Mouse (Mus musculus): Measurements from ENCODE around the gene Ndufc1. TPM values are rescaled to one million over a fixed set of nuclear protein-coding genes. Genes with fewer than 3 reads are reported as not detected.
"Not testable (repeated sequence)": the region's sequence is repeated elsewhere in the genome, so short reads cannot be mapped to it uniquely, and the experiment has no call there.

The Ndufc1 gene
- 100 to 1,000 TPM; 425 to 852 (median 611) TPM for total RNA-seq (2022)

DNA sequence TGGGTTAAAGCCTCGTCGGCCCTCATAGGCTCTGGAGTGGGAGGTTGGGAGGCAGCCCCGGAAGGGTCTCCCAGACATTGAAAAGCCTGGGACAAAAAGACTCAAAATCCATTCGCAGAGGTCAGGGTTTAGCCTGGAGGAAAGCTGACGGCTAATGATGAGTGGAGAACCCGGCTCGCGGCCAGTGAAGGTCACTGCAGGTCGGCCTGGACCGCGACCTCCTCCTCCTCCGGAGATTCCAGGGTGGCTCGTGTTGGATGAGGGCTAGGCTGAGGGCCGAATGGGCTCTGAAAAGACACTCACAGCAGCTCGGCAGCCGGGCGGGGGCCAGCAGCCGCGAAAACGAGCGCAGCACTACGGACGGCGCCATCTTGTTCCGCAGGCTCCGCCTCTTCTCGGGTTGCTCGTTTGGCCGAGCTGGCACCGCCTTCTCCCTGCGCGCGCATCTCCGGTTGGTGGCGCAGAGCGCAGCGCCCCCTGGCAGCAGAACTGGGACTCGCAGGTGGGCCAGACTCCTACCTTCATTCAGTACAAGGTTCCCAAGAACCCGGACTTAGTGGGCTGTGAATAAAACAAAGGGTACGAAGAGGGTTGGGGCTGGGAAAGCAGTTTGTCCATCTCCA is at the start of gene Ndufc1:
Gene Ndufc1 (minus strand): TSS at position 428 of the 623 bp plus-strand sequence.
- peak; percentile 92 for DNase-seq

GRCm38 (mm10) chr3:51434871-51435595 is 26.2 kb upstream of the Ndufc1 start:
- no peak for DNase-seq

DNA sequence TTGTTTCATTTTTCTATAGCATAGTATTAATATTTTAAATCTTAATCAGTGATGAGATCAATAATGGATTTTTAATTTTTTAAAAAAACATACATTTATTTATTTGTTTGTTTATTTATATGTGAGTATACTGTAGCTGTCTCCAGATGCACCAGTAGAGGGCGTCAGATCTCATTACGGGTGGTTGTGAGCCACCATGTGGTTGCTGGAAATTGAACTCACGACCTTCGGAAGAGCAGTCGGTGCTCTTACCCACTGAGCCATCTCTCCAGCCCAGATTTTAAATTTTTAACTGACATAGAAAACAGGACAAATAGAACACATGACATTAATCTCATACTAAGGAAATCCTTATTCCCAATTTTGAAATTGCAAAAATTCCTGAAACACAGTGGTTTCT is 25.6 kb upstream of the Ndufc1 start:
- DNase-seq, result not testable (repeated sequence)

DNA sequence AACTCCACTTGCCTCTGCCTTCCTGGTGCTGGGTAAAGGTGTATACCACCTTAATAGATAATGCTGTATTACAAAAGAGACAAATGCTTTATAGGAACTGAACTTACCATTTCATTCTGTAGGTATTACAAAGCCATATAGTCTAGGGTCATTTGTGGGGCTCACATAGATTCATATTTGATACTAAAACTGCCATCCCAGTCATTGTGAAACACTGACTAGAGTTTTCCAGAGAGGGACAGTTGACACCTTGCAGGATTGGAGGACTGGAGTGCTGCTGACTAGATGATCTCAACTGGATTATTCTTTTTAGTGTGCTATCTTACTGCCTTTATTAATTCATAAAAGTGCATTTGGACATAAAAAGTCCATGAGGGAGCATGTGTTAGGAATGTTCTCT is 16.6 kb upstream of the Ndufc1 start:
- no peak for DNase-seq

- no peak for DNase-seq
Measured at GRCm38 (mm10) chr3:51421921-51422320, 13.1 kb upstream of the Ndufc1 start.

DNA sequence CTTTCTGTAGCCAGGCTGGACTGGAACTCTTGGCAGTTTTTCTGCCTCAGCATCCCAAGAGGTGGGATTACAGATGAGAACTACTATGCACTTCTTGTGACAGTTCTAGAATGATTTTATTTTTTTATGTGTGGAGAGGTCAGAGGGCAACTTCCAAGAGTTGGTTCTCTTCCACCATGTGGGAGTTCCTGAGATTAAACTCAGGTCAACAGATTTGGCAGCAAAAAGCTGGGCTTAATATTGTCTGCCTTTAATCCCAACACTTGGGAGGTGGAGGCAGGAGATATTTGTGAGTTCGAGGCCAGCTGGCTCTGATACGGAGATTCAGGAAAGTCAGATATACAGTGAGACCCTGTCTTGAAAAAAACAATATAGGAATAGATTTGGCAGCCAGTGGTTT is 9.2 kb upstream of the Ndufc1 start:
- no peak for DNase-seq

DNA sequence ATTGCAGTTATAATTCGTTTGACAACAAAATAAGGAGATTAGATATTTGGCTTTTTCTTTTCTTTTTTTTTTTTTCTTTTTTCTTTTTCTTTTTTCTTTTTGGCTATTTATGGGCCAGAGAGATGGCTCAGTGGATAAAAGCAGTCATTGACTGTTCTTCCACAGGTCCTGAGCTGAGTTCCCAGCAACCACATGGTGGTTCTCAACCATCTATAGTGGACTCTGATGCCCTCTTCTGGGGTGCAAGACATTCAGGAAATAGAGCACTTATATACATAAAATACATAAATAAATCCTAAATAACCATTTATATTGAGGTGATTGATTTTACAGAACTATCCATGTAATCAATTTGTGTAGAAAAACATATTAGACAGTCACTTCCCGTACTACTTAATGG is 8.7 kb upstream of the Ndufc1 start:
- no peak for DNase-seq

- no peak for DNase-seq
Measured at GRCm38 (mm10) chr3:51417135-51417458, 8.3 kb upstream of the Ndufc1 start.

DNA sequence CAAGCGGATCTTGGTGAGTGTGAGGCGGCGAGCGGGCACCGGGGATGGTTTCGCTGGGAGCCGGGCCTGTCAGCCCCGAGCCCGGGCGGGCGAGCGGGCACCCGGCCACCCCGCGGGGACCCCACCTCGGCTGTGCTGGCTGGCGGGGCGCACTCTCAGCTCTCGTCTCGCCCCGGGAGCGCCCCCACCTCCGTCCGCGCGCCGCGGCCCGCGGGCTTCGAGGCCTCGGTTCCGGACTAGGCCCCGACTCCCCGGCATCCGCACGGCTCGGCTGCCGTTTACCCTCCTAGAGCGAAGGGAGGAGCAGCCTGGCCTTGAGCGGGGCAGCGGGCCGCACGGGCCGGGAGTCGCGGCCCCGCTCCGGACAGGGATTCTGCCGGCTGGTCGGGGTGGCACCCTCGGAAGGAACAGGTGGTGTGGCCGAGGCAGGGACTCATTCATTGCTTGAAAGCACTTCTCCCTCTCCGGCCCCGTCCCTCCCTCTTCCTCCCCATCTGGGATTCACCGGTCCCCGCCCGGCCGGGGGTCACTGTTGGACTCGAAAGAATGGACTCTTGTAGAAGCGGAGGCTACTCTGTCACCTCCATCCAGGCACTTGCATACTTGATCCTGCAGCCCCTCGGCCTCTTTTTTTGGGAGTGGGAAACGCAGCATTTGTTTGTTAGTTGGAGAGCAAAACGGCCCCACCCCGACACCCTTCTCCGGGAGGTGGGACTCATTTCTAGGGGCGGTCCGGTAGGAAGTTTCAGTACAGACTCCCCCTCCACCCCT is 7.8 kb upstream of the Ndufc1 start:
- peak; percentile 49 for DNase-seq

GRCm38 (mm10) chr3:51416073-51416363 is 7.2 kb upstream of the Ndufc1 start:
- no peak for DNase-seq

DNA sequence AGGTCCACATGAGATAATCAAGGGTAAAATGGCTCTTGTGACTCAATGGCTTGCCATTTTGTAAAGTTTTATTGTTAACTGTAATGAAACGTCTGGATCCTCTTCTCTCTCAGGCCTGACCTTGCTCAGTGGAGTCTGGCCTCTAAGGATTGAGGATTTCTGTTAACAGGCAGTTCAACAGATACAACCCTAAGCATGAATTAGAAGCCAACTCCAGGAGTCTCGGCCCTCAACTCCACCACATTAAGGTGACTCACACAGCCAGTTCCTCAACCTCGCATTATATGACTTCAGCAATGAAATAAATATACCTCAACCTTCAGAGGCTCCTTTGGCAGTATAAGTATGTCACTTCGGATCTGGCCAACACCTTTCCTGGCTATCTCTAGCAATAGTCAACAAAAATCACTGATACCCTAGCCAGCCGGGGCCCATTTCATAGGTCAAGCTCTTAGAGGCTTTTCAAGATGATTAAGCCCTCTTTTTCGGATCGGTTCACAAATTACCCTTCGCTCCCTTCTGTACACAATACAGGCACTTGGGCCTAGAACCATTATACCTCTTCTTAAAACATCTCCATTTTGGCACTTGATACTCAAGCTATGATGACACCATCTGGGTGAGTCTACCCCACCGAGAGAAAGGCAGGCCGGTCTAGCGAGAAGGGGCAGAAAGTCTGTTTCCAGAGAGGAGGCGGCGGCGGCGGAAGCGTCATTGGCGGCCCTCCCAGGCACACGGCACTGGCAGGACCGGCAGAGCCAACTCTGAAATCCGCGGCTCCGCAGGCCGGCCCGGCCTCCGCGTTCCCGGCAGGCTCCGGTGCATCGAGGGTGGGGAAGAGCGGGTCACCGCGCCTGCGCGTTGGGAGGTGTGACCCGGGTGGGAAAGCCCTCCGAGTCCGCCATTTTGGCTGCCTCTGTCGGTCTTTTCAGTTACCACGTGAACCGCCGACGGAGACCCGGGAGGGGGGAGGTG is 6.6 kb upstream of the Ndufc1 start, which contains the start of gene Naa15:
Gene Naa15 (plus strand): TSS at position 51 of the 975 bp plus-strand sequence.
- DNase-seq, result peak; percentile 95

DNA sequence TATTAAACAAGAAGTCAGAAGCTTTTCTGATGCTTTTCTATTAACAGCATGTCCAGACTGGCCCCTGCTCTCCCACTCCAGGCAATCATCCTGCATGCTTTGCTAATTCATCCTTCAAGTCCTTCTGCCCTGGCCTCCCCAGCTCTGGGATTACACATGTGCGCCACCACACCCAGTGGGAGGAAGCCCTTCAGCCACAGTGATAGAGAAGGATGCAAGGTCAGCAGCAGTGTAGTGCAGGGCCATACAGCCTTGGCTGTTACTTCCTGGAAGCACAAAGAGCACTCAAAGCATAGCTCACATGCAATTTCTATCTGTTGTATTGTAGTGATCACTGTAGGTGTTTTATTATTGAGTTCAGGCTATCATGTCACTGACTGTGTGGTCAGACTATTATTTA is 4.5 kb upstream of the Ndufc1 start:
- DNase-seq, result peak; percentile 60

DNA sequence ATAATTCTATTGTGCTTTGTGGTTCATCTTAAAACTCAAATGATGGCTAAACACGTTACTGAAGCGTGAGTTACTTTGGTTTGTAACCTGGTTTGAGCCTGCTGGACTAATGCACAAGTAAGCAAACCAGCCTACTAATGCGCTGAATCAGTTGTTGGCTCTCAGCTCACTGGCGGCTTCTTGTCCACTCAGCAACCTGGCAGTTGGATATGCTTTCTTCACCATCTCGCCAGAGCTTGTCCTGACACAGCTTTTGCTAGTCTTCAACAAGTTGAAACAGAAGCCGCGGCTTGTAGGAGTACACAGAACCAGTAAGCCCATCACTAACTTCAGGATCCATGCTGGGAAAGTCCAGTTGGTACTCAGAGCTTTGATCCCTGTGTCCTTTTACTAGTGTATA is 3.7 kb upstream of the Ndufc1 start:
- DNase-seq, result no peak

DNA sequence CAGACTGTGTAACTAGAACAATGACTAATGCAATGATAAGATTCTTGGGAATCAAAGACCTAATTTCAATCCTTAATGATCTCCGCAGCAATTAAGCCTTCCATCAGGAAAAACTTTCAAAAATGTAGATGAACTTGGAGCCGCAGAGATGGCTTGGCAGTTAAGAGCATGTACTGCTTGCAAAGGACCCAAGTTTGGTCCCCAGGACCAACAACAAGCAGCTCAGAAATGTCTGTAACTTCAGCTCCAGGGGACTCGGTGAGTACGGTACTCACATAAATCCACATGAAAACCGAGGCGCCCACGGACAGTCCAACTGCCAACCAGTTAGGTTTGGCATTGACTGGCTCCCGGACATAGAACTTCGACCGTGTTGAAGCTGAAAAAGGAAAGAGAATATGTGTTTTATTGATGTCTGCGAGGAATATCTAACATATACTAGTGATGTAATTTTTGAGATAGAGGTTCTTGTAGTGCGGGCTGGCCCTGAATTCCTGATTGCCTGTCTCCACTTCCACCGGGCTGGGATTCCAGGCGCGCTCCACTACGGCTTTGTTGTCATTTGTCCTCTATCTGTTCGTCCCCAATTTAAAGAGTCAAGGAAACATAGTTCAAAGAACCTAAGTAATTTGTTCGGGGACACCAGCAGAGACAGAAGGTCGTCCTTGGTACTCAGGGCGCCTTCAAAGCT is 773 bp downstream of the Ndufc1 start:
- DNase-seq, result no peak

GRCm38 (mm10) chr3:51402628-51403027 is 6.2 kb downstream of the Ndufc1 start:
- no peak for DNase-seq

GRCm38 (mm10) chr3:51402054-51402453 is 6.7 kb downstream of the Ndufc1 start:
- DNase-seq, result not testable (repeated sequence)

GRCm38 (mm10) chr3:51400682-51401081 is 8.1 kb downstream of the Ndufc1 start:
- no peak for DNase-seq

- no peak for DNase-seq
Measured at GRCm38 (mm10) chr3:51399531-51399930, 9.3 kb downstream of the Ndufc1 start.

GRCm38 (mm10) chr3:51398667-51399066 is 10.1 kb downstream of the Ndufc1 start:
- DNase-seq, result no peak

- no peak for DNase-seq
Measured at GRCm38 (mm10) chr3:51397700-51398299, 11.0 kb downstream of the Ndufc1 start.
